Mouse (Mus musculus) embryonic fibroblast, embryonic 13.5 days (primary cell): ENCODE measurements around the gene Ice2.

Experiments used
- CTCF ChIP-seq: IDR thresholded peaks from 2 replicates; pipeline ENCODE4 v1.5.1; 2011; ENCODE audit warnings: mild to moderate bottlenecking, control low read depth, low read length, moderate library complexity, borderline replicate concordance; ENCODE audit not compliant: insufficient read depth
- POLR2A ChIP-seq: IDR thresholded peaks from 2 replicates; pipeline ENCODE4 v1.6.1; 2011; ENCODE audit warnings: low read depth, mild to moderate bottlenecking, control low read depth, low read length, moderate library complexity

DNA sequence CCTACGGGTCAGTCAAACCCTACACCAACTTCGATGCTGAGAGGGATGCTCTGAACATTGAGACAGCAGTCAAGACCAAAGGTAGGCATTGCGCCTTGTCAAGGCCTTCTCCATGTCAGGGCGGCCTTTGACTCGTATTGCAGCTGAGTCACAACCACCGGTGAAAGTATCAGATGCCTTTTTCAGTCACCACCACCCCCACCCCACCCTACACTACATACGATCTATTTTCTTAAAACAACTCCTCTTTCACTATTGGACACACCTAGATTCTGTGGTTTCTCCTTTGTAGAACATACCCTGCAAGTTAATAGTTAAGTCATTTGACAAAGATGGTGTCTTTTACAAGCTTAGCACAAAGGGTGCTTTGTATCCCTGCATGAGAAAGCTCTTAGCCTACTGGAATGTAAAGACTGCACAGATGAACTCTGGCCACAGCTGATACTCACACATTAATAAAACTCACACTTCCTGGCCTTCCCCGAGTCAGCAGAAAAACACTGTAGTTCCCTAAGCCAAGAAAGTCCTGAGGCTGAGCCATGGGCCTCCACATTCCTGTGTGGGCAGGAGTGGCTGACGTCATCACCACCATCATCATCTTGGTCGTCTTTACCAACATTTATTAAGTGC is 69.7 kb downstream of the Ice2 start:
- TF ChIP-seq CTCF (no peak), POLR2A (no peak)
